Mouse (Mus musculus) lung, postnatal 0 days (tissue): ENCODE measurements at regions not wholly inside any gene's neighbourhood (a gene's known extent, or its start where the extent isn't known, plus 50 kb on each side); places are given as distances from the start of the nearest gene placed in this dataset.

Source experiments
- CTCF ChIP-seq: IDR thresholded peaks from 2 replicates; pipeline ENCODE4 v1.5.1; 2016; ENCODE audit warnings: antibody characterized with exemption, mild to moderate bottlenecking
- EP300 ChIP-seq: IDR thresholded peaks from 2 replicates; pipeline ENCODE4 v1.6.1; 2016; ENCODE audit warnings: antibody characterized with exemption, mild to moderate bottlenecking, control low read depth

DNA sequence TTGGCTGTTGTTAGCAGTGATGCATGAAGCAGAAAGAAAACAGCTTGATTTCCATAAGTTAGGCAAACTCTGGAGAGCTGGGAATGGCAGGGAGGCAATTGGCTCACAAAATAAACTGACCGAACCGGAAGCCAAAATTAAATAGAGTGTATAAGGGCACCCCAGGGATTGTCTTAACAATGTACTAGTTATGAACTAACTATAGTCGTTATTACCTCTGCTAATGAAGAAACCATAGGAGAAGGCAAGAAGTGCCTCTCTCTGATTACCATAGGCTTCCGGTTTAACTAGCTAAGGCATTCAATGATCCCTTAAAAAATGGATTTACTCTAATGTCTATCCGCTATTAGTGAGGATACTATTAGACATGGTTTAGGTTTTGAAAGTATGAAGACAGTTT, 276.9 kb upstream of the Cdh6 start:
- TF ChIP-seq CTCF (no peak), EP300 (no peak)
